Mouse (Mus musculus) stomach, embryonic 14.5 days (tissue): ENCODE data around the gene Rapsn. TPM values are rescaled to one million over a fixed set of nuclear protein-coding genes. Genes with fewer than 3 reads are reported as not detected.

ENCODE experiments used
- ATAC-seq: fragments of 200-750 bp; cut with Nextera tagmentation; 2 replicates; pipeline ENCODE4 v1.8.0; 2017; ENCODE audit warnings: low read depth, moderate TSS enrichment; ENCODE audit not compliant: insufficient number of reproducible peaks, insufficient read depth, low FRiP score
- H3K27ac ChIP-seq: fragments of 300-500 bp; sonication (generic); 2 replicates; pipeline ENCODE4 v1.5.1; 2014; ENCODE audit warnings: mild to moderate bottlenecking, low read length, moderate library complexity, mixed read lengths
- H3K27me3 ChIP-seq: fragments of 300-500 bp; sonication (generic); 2 replicates; pipeline ENCODE4 v1.6.1; 2014; ENCODE audit warnings: low read length, control low read depth, mixed read lengths; ENCODE audit not compliant: control insufficient read depth, insufficient read depth
- H3K36me3 ChIP-seq: fragments of 300-500 bp; sonication (generic); 2 replicates; pipeline ENCODE4 v1.6.1; 2014; ENCODE audit warnings: mild to moderate bottlenecking, control low read depth, low read length, moderate library complexity, mixed read lengths; ENCODE audit not compliant: control insufficient read depth, insufficient read depth
- H3K4me1 ChIP-seq: fragments of 300-500 bp; sonication (generic); 2 replicates; pipeline ENCODE4 v1.6.1; 2014; ENCODE audit warnings: low read length, control low read depth, mixed read lengths; ENCODE audit not compliant: control insufficient read depth, insufficient read depth
- H3K4me2 ChIP-seq: fragments of 300-500 bp; sonication (generic); replicated peaks from 2 replicates; pipeline ENCODE4 v1.6.1; 2014; ENCODE audit warnings: low read depth, low read length, control low read depth
- H3K4me3 ChIP-seq: fragments of 300-500 bp; sonication (generic); 2 replicates; pipeline ENCODE4 v1.5.1; 2014; ENCODE audit warnings: low read depth, low read length, control low read depth
- H3K9ac ChIP-seq: fragments of 300-500 bp; sonication (generic); replicated peaks from 2 replicates; pipeline ENCODE4 v1.6.1; 2014; ENCODE audit warnings: low read depth, mild to moderate bottlenecking, control low read depth, low read length, moderate library complexity, mixed read lengths
- H3K9me3 ChIP-seq: fragments of 300-500 bp; sonication (generic); 2 replicates; pipeline ENCODE4 v1.6.1; 2016; ENCODE audit warnings: low read depth, low read length, control low read depth; ENCODE audit not compliant: control insufficient read depth
- WGBS: fragments of 180-500 bp; shearing (Covaris S2); extraction: QIAGEN DNeasy Blood & Tissue Kit; methylation state at CpG from one replicate; pipeline ENCODE4 v1.1.7; 2014; 5-methylcytosine and 5-hydroxymethylcytosine counted together
- polyA plus RNA-seq: library from polyadenylated mRNA; unstranded; fragments of >200 nt; fragmentation: Nextera tagmentation; extraction: Ambion mirVana; gene quantifications from 2 replicates; pipeline ENCODE4 v1.2.1, GENCODE M21; 2014

The Rapsn gene
- polyA plus RNA-seq, 1 experiment from 2014 or later: 1.6 TPM

GRCm38 (mm10) chr2:91059376-91059775, 24.0 kb downstream of the Rapsn start:
- H3K9ac ChIP-seq: no peak overlapping the region
- H3K4me1 ChIP-seq: peaks cover 6% of the 10 kb centered on the region; the same call in 1 of the 2 replicates
- no peak overlapping the region for H3K4me2 ChIP-seq
- peaks cover 75% of the 10 kb centered on the region for H3K36me3 ChIP-seq
- no peak overlapping the region for H3K4me3 ChIP-seq
- no peak overlapping the region for H3K27ac ChIP-seq
- WGBS: 100% methylated on average over 2 of the region's 2 CpGs
- ATAC-seq: no peak
- H3K9me3 ChIP-seq: no peaks in the 10 kb centered on the region
- no peaks in the 10 kb centered on the region for H3K27me3 ChIP-seq

- H3K4me1 ChIP-seq: no peaks in the 10 kb centered on the region
- H3K9me3 ChIP-seq: no peaks in the 10 kb centered on the region
- no peaks in the 10 kb centered on the region for H3K27me3 ChIP-seq
- ATAC-seq: no peak; the same call in 1 of the 2 replicates
- H3K4me3 ChIP-seq: no peak overlapping the region
- no peak overlapping the region for H3K4me2 ChIP-seq
- peaks cover 68% of the 10 kb centered on the region for H3K36me3 ChIP-seq
- H3K27ac ChIP-seq: no peak overlapping the region
- H3K9ac ChIP-seq: no peak overlapping the region
- WGBS: 78% methylated on average over 10 of the region's 10 CpGs
Measured at GRCm38 (mm10) chr2:91060544-91061355, 25.3 kb downstream of the Rapsn start.

GRCm38 (mm10) chr2:91061849-91062481, 26.5 kb downstream of the Rapsn start:
- no peaks in the 10 kb centered on the region for H3K27me3 ChIP-seq
- H3K9me3 ChIP-seq: no peaks in the 10 kb centered on the region
- peak overlapping the region; percentile 10; the same call in 1 of the 2 replicates for H3K27ac ChIP-seq
- no peaks in the 10 kb centered on the region for H3K4me1 ChIP-seq
- H3K4me2 ChIP-seq: no peak overlapping the region
- WGBS: 68% methylated on average over 6 of the region's 6 CpGs
- peaks cover 56% of the 10 kb centered on the region for H3K36me3 ChIP-seq
- H3K4me3 ChIP-seq: no peak overlapping the region
- no peak; the same call in 1 of the 2 replicates for ATAC-seq
- H3K9ac ChIP-seq: no peak overlapping the region

- no peak overlapping the region for H3K4me3 ChIP-seq
- WGBS: 88% methylated on average over 16 of the region's 16 CpGs
- no peaks in the 10 kb centered on the region for H3K4me1 ChIP-seq
- ATAC-seq: no peak
- H3K4me2 ChIP-seq: no peak overlapping the region
- no peaks in the 10 kb centered on the region for H3K27me3 ChIP-seq
- peaks cover 46% of the 10 kb centered on the region for H3K36me3 ChIP-seq
- H3K9me3 ChIP-seq: no peaks in the 10 kb centered on the region
- peak overlapping the region; percentile 10; the same call in 1 of the 2 replicates for H3K27ac ChIP-seq
- H3K9ac ChIP-seq: no peak overlapping the region
Measured at GRCm38 (mm10) chr2:91062779-91063606, 27.6 kb downstream of the Rapsn start.

- Histone ChIP-seq H3K9me3 (no peaks in the 10 kb centered on the region), H3K9ac (no peak overlapping the region), H3K4me3 (no peak overlapping the region), H3K27me3 (no peaks in the 10 kb centered on the region), H3K36me3 (peaks cover 35% of the 10 kb centered on the region), H3K4me2 (no peak overlapping the region), H3K27ac (no peak overlapping the region), H3K4me1 (peaks cover 9% of the 10 kb centered on the region)
- WGBS: 82% methylated on average over 6 of the region's 6 CpGs
- no peak for ATAC-seq
Measured at GRCm38 (mm10) chr2:91064211-91064610, 28.8 kb downstream of the Rapsn start.

GRCm38 (mm10) chr2:91065544-91065943, 30.1 kb downstream of the Rapsn start:
- Histone ChIP-seq H3K4me2 (no peak overlapping the region), H3K4me1 (peaks cover 10% of the 10 kb centered on the region), H3K36me3 (peaks cover 25% of the 10 kb centered on the region), H3K27me3 (no peaks in the 10 kb centered on the region), H3K9ac (no peak overlapping the region), H3K4me3 (no peak overlapping the region), H3K9me3 (no peaks in the 10 kb centered on the region), H3K27ac (no peak overlapping the region)
- ATAC-seq: no peak
- 51% methylated on average over 3 of the region's 3 CpGs for WGBS

- no peak overlapping the region for H3K27ac ChIP-seq
- H3K9ac ChIP-seq: no peak overlapping the region
- no peak overlapping the region for H3K4me2 ChIP-seq
- H3K4me3 ChIP-seq: no peak overlapping the region
- ATAC-seq: no peak
- no peaks in the 10 kb centered on the region for H3K9me3 ChIP-seq
- H3K27me3 ChIP-seq: no peaks in the 10 kb centered on the region
- peaks cover 24% of the 10 kb centered on the region for H3K36me3 ChIP-seq
- WGBS: 93% methylated on average over 3 of the region's 3 CpGs
- H3K4me1 ChIP-seq: peaks cover 17% of the 10 kb centered on the region
Measured at GRCm38 (mm10) chr2:91066455-91066854, 31.0 kb downstream of the Rapsn start.

- peaks cover 10% of the 10 kb centered on the region for H3K36me3 ChIP-seq
- WGBS: 50% methylated on average over 13 of the region's 13 CpGs
- no peak overlapping the region for H3K9ac ChIP-seq
- no peak overlapping the region for H3K27ac ChIP-seq
- peak overlapping the region; percentile 78 for H3K4me2 ChIP-seq
- peak overlapping the region; percentile 60; the same call in 1 of the 2 replicates for H3K4me3 ChIP-seq
- no peaks in the 10 kb centered on the region for H3K9me3 ChIP-seq
- H3K27me3 ChIP-seq: no peaks in the 10 kb centered on the region
- H3K4me1 ChIP-seq: peaks cover 17% of the 10 kb centered on the region
- no peak for ATAC-seq
Measured at GRCm38 (mm10) chr2:91068162-91068871, 32.9 kb downstream of the Rapsn start.
